Mouse (Mus musculus) T-helper 17 cell (primary cell): ENCODE measurements around the gene Rpl29.

ENCODE experiments used
- in situ Hi-C, 2 experiments: fragments of 300-600 bp; cut with MboI, MseI; formaldehyde crosslinking; loops; 1 replicate in 1 of 2; 2 replicates in 1 of 2; pipeline ENCODE4 v1.15.1; 2025; ENCODE audit warnings: high pct_unique_total_duplicates in 2 of 2

Gene Rpl29

GRCm38 (mm10) chr9:106453271-106454070 is 24.2 kb downstream of the Rpl29 start, which contains the start of gene Pcbp4:
TSS of gene Pcbp4 (plus strand) at chr9:106453291.
- in situ Hi-C loops = loop anchor here in 1 of 2 experiments (10.0 kb wide), 1 partner anchor 1101 kb away; the partner anchor contains the start of gene Rassf1

- in situ Hi-C loops = loop anchor here in 1 of 2 experiments (10.0 kb wide), 1 partner anchor 1101 kb away; the partner anchor contains the start of gene Rassf1
Measured at GRCm38 (mm10) chr9:106454071-106454761, 25.0 kb downstream of the Rpl29 start.

GRCm38 (mm10) chr9:106454888-106455681 is 25.8 kb downstream of the Rpl29 start:
- in situ Hi-C loops = loop anchor here in 1 of 2 experiments (10.0 kb wide), 1 partner anchor 1100 kb away; the partner anchor contains the start of gene Rassf1

DNA sequence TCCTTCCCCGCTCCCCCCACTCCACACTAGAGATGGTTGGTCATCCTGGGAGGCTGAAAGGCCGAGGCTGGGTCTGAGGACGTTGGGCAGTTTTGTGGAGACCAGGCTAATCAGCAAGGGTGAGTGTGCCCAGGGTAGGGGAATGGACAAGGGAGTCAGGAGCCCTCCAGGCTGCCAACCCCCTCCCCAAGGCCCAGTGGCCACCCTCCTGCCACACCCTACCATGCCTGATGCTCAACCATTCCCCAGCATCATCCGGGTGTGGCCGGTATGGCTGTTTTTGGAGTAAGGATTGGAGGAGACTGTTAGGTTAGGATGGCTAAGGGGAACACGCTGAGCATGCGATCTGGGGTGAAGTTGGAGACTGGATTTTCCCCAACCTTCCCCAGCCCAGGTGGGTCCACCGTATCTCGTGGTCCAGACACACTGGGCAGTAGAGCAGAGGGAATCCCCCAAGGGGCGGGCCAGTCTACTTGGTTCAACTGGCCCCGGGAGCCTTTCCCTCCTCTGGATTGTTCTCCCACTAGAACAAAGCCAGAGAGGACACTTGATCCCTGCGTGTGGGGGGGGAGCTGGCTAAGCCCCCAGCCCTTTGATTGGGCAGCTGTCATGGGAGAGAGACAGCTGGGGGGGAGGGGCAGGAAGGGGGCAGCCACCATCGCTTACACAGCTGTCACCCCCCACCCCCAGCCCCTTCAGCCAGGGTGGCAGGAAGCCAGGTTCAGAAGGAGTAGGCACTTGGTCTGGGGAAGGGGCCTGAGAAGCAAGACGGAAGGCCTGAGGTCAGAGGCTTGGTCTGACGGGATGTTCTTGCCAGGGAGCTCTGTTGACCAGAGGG is 27.3 kb downstream of the Rpl29 start:
- in situ Hi-C loops = loop anchor here in 1 of 2 experiments (10.0 kb wide), 1 partner anchor 1098 kb away; the partner anchor contains the start of gene Rassf1

DNA sequence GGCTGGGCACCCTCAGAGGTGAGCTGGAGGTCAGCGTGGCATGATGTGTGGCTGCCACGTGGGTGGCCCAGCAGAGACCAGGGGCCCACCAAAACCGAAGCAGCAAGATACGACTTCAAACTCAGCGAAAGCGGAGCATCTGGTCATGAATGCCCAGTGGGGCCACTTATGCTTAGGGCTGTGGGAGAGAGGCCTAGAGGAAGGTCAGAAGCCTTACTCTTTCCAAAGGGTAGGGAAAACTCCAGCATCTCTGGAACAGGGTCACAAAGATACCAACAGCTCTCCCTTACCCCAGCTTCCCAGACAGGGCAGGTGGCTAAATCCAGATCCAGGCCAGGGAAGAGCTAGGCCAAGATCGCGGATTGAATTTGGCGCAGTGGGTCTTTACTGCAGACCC is 27.9 kb downstream of the Rpl29 start:
- in situ Hi-C loops = loop anchor here in 1 of 2 experiments (10.0 kb wide), 1 partner anchor 1098 kb away; the partner anchor contains the start of gene Rassf1

DNA sequence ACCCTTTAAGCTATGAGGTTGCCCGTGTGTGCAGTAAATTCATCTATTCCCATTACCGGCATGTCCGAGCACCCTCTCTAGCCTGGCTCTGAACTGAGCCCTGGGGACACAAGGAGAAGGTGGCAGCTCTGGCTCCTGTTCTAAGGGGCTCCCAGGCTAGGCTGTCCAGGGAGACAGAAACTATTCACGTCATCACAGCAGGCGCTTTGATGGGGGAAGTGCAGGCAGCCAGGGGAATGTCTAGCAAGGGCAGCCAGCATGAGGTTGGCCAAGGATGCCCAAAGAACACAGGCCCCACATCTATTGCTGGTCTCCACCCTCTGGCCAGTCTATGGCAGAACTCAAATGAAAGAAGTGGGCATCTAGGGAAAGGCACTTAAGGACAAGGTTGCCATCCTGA is 28.7 kb downstream of the Rpl29 start:
- in situ Hi-C loops = loop anchor here in 1 of 2 experiments (10.0 kb wide), 1 partner anchor 1097 kb away; the partner anchor contains the start of gene Rassf1

DNA sequence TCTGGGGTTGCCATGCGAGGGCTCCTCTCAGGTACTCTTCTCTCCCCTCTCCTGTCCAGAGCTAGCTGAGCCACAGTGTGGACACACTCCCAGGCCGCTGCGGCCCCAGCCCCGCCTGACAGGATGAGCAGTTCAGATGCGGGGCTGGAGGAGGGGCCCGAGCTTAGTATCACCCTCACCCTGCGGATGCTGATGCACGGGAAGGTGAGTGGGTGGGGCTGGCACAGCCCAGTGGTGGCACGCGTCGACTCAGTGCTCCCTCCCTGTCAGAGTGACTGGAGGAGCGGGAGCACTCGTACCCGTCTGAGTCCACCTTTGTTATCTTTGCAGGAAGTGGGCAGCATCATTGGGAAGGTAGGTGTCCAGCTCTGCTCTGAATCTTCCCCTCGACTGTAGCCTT is 30.7 kb downstream of the Rpl29 start:
- in situ Hi-C loops = loop anchor here in 1 of 2 experiments (10.0 kb wide), 1 partner anchor 1095 kb away; the partner anchor contains the start of gene Rassf1

DNA sequence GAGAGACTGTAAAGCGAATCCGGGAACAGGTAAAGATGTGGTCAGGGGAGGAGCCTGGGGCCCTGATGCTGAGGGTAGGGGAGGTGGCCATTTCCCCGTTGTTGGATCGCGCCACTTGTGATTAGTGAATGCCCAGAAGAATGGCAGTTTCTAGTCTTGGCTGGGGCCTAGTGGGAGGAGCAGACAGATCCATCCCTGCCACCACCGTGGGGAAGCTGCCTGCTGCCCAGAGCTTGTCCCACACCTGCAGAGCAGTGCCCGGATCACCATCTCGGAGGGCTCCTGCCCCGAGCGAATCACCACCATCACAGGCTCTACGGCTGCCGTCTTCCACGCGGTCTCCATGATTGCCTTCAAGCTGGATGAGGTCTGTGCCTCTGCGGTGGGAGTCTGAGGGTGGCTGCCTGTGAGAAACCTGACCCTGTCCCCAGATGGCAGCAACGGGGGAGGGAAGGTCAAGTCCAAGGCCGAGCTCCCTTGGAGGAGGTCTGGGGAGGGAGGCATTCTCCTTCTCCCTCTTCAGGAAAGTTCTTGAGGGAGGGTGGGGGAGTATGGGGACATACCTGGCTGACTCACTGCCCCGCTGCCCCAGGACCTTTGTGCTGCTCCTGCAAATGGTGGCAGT is 31.3 kb downstream of the Rpl29 start:
- in situ Hi-C loops = no loop called here

GRCm38 (mm10) chr9:106461026-106461415 is 31.8 kb downstream of the Rpl29 start:
- in situ Hi-C loops = no loop called here

DNA sequence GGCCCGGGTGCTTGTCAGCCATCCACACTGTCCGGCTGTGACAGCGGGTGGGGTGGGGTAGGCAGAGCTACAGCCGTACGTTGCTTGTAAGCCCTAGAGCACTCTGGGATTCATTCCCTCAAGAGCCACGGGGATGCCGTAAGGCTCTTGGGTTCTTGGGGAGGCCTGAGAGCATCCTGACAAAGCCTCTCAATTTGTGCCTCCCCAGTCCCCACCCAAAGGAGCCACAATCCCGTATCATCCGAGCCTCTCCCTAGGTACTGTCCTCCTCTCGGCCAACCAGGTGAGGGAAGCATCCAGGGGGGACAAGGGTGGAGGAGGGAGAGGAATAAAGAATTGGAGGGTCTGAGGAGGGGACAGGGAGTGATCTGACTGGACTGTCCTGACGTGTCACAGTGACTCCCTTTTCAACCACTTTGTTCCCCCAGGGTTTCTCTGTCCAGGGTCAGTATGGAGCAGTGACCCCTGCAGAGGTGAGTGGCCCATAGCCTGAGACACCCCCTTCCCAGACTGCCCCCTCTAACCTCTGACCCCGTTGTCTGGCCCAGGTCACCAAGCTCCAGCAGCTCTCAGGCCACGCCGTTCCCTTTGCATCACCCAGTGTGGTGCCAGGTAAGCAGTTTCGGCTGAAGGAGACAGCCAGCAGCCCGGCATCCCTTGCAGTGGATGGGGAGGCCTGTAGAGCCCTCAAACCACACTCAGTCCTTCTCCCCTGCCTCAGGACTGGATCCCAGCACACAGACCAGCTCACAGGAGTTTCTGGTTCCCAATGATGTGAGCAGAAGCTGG is 32.6 kb downstream of the Rpl29 start:
- in situ Hi-C loops = no loop called here

GRCm38 (mm10) chr9:106462430-106462800 is 33.2 kb downstream of the Rpl29 start:
- in situ Hi-C loops = no loop called here

- in situ Hi-C loops = no loop called here
Measured at GRCm38 (mm10) chr9:106463122-106464063, 34.1 kb downstream of the Rpl29 start.

- in situ Hi-C loops = no loop called here
Measured at GRCm38 (mm10) chr9:106464751-106465541, 35.7 kb downstream of the Rpl29 start.

- in situ Hi-C loops = no loop called here
Measured at GRCm38 (mm10) chr9:106465571-106466200, 36.4 kb downstream of the Rpl29 start, which contains the start of gene Gpr62. TSS of gene Gpr62 (minus strand) at chr9:106465938.

DNA sequence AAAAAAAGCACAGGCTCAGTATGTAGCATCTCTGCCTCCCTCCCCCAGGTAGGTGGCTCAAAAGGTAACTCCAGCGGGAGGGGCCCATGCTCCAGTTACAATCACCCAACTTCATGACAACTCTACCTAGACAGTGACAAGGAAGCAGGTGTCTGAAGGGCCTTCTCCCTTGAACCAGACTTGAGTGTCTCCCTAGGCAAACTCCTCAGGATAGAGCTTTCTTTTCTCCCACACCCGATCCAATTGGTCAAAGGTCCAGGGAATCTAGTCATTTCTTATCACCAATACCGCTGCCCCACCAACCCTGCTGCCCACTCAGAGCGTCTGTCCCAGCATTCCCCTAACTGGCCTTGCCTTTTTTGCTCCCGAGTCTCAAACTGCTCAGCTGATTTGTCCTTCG is 37.5 kb downstream of the Rpl29 start:
- in situ Hi-C loops = no loop called here

GRCm38 (mm10) chr9:106467746-106468145 is 38.5 kb downstream of the Rpl29 start:
- in situ Hi-C loops = no loop called here

- in situ Hi-C loops = no loop called here
Measured at GRCm38 (mm10) chr9:106469317-106469716, 40.1 kb downstream of the Rpl29 start.
